Mouse (Mus musculus) forebrain, postnatal 0 days (tissue): Measurements from ENCODE around the gene Astl. TPM values are rescaled to one million over a fixed set of nuclear protein-coding genes. Genes with fewer than 3 reads are reported as not detected.
A peak's percentile ranks its signal among the peaks of the same experiment; 100 is the strongest.

Source experiments
- ATAC-seq: fragments of 200-750 bp; cut with Nextera tagmentation; 2 replicates; pipeline ENCODE4 v1.8.0; 2017; ENCODE audit warnings: mild to moderate bottlenecking, moderate library complexity
- DNase-seq: peaks from one replicate; pipeline ENCODE4 v3.0.0-alpha.2; 2015
- H3K27ac ChIP-seq: fragments of 300-500 bp; sonication (generic); 2 replicates; pipeline ENCODE4 v1.5.1; 2014; ENCODE audit warnings: low read depth, mild to moderate bottlenecking, antibody characterized with exemption, low read length, moderate library complexity, mixed read lengths
- H3K27me3 ChIP-seq: fragments of 300-500 bp; sonication (generic); 2 replicates; pipeline ENCODE4 v1.6.1; 2014; ENCODE audit warnings: mild to moderate bottlenecking, low read length, mixed read lengths; ENCODE audit not compliant: insufficient read depth
- H3K36me3 ChIP-seq: fragments of 300-500 bp; sonication (generic); 2 replicates; pipeline ENCODE4 v1.6.1; 2014; ENCODE audit warnings: mild to moderate bottlenecking, moderate library complexity; ENCODE audit not compliant: insufficient read depth
- H3K4me1 ChIP-seq: fragments of 300-500 bp; sonication (generic); 2 replicates; pipeline ENCODE4 v1.6.1; 2014; ENCODE audit warnings: antibody characterized with exemption; ENCODE audit not compliant: insufficient read depth
- H3K4me2 ChIP-seq: fragments of 300-500 bp; sonication (generic); 2 replicates; pipeline ENCODE4 v1.6.1; 2014; ENCODE audit warnings: low read depth, mild to moderate bottlenecking, moderate library complexity
- H3K4me3 ChIP-seq: fragments of 300-500 bp; sonication (generic); 2 replicates; pipeline ENCODE4 v1.5.1; 2014; ENCODE audit warnings: low read depth, low read length, mixed read lengths
- H3K9ac ChIP-seq: fragments of 300-500 bp; sonication (generic); 2 replicates; pipeline ENCODE4 v1.6.1; 2014; ENCODE audit warnings: mild to moderate bottlenecking
- H3K9me3 ChIP-seq: fragments of 300-500 bp; sonication (generic); 2 replicates; pipeline ENCODE4 v1.6.1; 2016; ENCODE audit warnings: low read length
- CTCF ChIP-seq: sonication (generic); IDR thresholded peaks from 2 replicates; pipeline ENCODE4 v1.5.1; 2016; ENCODE audit warnings: antibody characterized with exemption, control low read depth, low read depth
- WGBS: fragments of 180-500 bp; shearing (Covaris S2); extraction: QIAGEN DNeasy Blood & Tissue Kit; methylation state at CpG from one replicate; pipeline ENCODE4 v1.1.7; 2014; 5-methylcytosine and 5-hydroxymethylcytosine counted together
- polyA plus RNA-seq: library from polyadenylated mRNA; unstranded; fragments of >200 nt; fragmentation: Nextera tagmentation; extraction: Ambion mirVana; gene quantifications from 2 replicates; pipeline ENCODE4 v1.2.1, GENCODE M21; 2015
- total RNA-seq: library from RNA; depleted of rRNA; stranded (reverse); fragments of >200 nt; gene quantifications from 2 replicates; pipeline ENCODE4 v1.2.3, GENCODE M21; 2014

Astl gene
- total and polyA plus RNA-seq, 2 experiments from 2014 or later: not detected

GRCm38 (mm10) chr2:127335767-127336496 lies 2.5 kb upstream of the Astl start, which contains the start of gene Dusp2:
Gene Dusp2 (plus strand): TSS chr2:127336159.
- H3K9me3 ChIP-seq: no peaks in the 10 kb centered on the region
- ATAC-seq (peak; percentile 86), DNase-seq (peak; percentile 77)
- H3K9ac ChIP-seq: peak within 1 kb of the TSS; percentile 69
- H3K27ac ChIP-seq: no peak within 1 kb of the TSS
- H3K36me3 ChIP-seq: no peaks in the 10 kb centered on the region
- 2% methylated on average over 74 of the region's 76 CpGs for WGBS
- peaks cover 15% of the 10 kb centered on the region for H3K27me3 ChIP-seq
- TF ChIP-seq CTCF: no peak
- peak within 1 kb of the TSS; percentile 89 for H3K4me2 ChIP-seq
- H3K4me1 ChIP-seq: no peaks in the 10 kb centered on the region
- H3K4me3 ChIP-seq: peak within 1 kb of the TSS; percentile 61

- Histone ChIP-seq H3K9ac (peak overlapping the region; percentile 69), H3K27me3 (peaks cover 15% of the 10 kb centered on the region), H3K36me3 (no peaks in the 10 kb centered on the region), H3K27ac (no peak overlapping the region), H3K4me1 (no peaks in the 10 kb centered on the region), H3K4me3 (peak overlapping the region; percentile 61), H3K9me3 (no peaks in the 10 kb centered on the region), H3K4me2 (peak overlapping the region; percentile 89)
- TF ChIP-seq CTCF: no peak
- DNase-seq (no peak), ATAC-seq (no peak)
- 7% methylated on average over 33 of the region's 33 CpGs for WGBS
Measured at GRCm38 (mm10) chr2:127336497-127336832, 2.0 kb upstream of the Astl start.

- no peak for TF ChIP-seq CTCF
- H3K27me3 ChIP-seq: peaks cover 15% of the 10 kb centered on the region
Measured at GRCm38 (mm10) chr2:127336885-127337284, 1.6 kb upstream of the Astl start.

GRCm38 (mm10) chr2:127337531-127337930 lies 908 bp upstream of the Astl start:
- peak overlapping the region; percentile 89; the same call in 1 of the 2 replicates for H3K4me2 ChIP-seq
- peaks cover 15% of the 10 kb centered on the region for H3K27me3 ChIP-seq
- no peak overlapping the region for H3K4me3 ChIP-seq
- H3K9ac ChIP-seq: no peak overlapping the region
- DNase-seq (no peak), ATAC-seq (no peak)
- TF ChIP-seq CTCF: no peak
- no peak overlapping the region for H3K27ac ChIP-seq
- H3K4me1 ChIP-seq: no peaks in the 10 kb centered on the region
- WGBS: 66% methylated on average over 11 of the region's 11 CpGs
- H3K9me3 ChIP-seq: no peaks in the 10 kb centered on the region
- H3K36me3 ChIP-seq: no peaks in the 10 kb centered on the region

More at GRCm38 (mm10) chr2:127336885-127337284, 1.6 kb upstream of the Astl start:
- ATAC-seq (no peak), DNase-seq (peak; percentile 2)
- peak overlapping the region; percentile 69 for H3K9ac ChIP-seq
- no peaks in the 10 kb centered on the region for H3K9me3 ChIP-seq
- H3K4me3 ChIP-seq: peak overlapping the region; percentile 61
- no peaks in the 10 kb centered on the region for H3K4me1 ChIP-seq
- H3K4me2 ChIP-seq: peak overlapping the region; percentile 89
- WGBS: 46% methylated on average over 5 of the region's 5 CpGs
- H3K36me3 ChIP-seq: no peaks in the 10 kb centered on the region
- H3K27ac ChIP-seq: no peak overlapping the region

GRCm38 (mm10) chr2:127338012-127338411 lies 427 bp upstream of the Astl start:
- Histone ChIP-seq H3K4me3 (no peak overlapping the region), H3K4me2 (no peak overlapping the region), H3K9me3 (no peaks in the 10 kb centered on the region), H3K27me3 (peaks cover 15% of the 10 kb centered on the region), H3K27ac (no peak overlapping the region), H3K36me3 (no peaks in the 10 kb centered on the region), H3K9ac (no peak overlapping the region), H3K4me1 (no peaks in the 10 kb centered on the region)
- WGBS: 75% methylated on average over 7 of the region's 7 CpGs
- no peak for TF ChIP-seq CTCF
- DNase-seq (no peak), ATAC-seq (no peak)

GRCm38 (mm10) chr2:127338833-127339232 lies 394 bp downstream of the Astl start:
- 68% methylated on average over 4 of the region's 4 CpGs for WGBS
- TF ChIP-seq CTCF: no peak
- H3K4me2 ChIP-seq: no peak overlapping the region
- no peaks in the 10 kb centered on the region for H3K9me3 ChIP-seq
- peaks cover 15% of the 10 kb centered on the region for H3K27me3 ChIP-seq
- no peak overlapping the region for H3K27ac ChIP-seq
- H3K9ac ChIP-seq: no peak overlapping the region
- no peaks in the 10 kb centered on the region for H3K36me3 ChIP-seq
- H3K4me1 ChIP-seq: no peaks in the 10 kb centered on the region
- no peak for ATAC-seq
- DNase-seq: no peak
- H3K4me3 ChIP-seq: no peak overlapping the region

- WGBS: 81% methylated on average over 6 of the region's 6 CpGs
- no peaks in the 10 kb centered on the region for H3K4me1 ChIP-seq
Measured at GRCm38 (mm10) chr2:127339262-127339661, 823 bp downstream of the Astl start.

More at GRCm38 (mm10) chr2:127339262-127339661, 823 bp downstream of the Astl start:
- Histone ChIP-seq H3K9ac (no peak overlapping the region), H3K4me3 (no peak overlapping the region), H3K27me3 (peaks cover 15% of the 10 kb centered on the region), H3K27ac (no peak overlapping the region), H3K36me3 (no peaks in the 10 kb centered on the region), H3K4me2 (no peak overlapping the region), H3K9me3 (no peaks in the 10 kb centered on the region)
- TF ChIP-seq CTCF: no peak
- no peak for ATAC-seq
- no peak for DNase-seq
